Mouse (Mus musculus) retina, postnatal 1 day (tissue): ENCODE results near the gene Tmprss11a.

Experiments
- DNase-seq: peaks from one replicate; pipeline ENCODE4 v3.0.0-alpha.2; 2012

The Tmprss11a gene

DNA sequence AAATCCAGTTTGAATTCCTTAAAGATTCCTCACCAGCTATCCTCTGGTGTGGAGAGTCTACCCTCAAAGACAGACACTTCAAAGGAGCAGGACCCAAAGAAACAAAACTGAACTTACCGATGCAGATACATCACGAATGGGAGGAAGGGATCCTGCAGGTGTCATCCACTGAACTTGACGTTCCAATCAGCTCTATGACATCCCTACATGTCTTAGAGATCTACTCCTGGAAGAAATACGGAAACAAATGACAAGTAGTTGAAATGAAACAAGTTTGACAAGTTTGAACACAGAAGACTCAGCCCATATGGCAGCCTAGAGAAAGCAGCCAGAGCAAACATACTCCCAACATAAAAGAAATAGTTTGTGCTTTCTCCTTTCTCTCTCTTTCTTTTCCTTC lies at the start of gene Tmprss11a:
Gene Tmprss11a (minus strand): TSS at position 101 of the 400 bp plus-strand sequence.
- DNase-seq: no peak

DNA sequence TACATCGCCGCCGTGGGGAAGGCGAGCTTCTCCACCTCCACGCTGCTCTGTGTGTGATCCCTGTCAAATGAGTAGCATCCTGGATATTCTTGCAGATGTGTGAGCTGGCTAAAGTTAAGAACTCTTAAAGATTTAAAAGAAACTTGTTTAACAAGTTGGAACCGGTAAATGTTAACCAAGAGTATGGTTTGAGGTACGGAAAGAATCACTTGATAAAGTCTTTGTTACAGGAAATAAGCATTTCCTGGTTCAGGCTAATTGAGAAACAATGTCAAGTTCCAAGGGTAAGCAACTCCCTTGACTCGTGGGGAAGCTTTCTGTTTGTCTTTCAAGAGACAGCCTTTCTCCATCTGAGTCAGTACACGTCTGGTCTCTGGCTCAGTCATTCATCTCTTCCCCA lies 49.7 kb upstream of the Tmprss11a start, which contains the start of gene Tmprss11g:
Gene Tmprss11g (minus strand): TSS at position 101 of the 400 bp plus-strand sequence.
- DNase-seq: no peak

DNA sequence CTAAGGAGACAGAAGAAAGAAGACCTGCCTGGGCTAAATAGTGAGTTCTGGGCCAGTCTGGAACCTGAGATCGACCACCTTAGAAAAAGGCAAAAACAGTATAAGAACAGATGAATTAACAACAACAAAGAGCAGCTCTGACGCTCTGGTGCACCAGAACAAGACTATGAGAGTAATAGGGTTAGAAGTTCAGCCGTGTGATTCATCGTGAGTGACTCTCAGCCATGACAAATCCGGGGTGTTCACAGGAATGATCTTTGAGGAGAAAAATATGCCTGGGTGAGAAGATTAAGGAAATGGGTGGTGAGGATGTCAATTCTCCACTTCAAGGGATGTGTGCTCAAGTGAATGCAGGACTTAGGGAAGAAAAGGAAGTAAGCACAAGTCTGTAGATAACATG lies 42.7 kb upstream of the Tmprss11a start:
- DNase-seq: peak; percentile 2

DNA sequence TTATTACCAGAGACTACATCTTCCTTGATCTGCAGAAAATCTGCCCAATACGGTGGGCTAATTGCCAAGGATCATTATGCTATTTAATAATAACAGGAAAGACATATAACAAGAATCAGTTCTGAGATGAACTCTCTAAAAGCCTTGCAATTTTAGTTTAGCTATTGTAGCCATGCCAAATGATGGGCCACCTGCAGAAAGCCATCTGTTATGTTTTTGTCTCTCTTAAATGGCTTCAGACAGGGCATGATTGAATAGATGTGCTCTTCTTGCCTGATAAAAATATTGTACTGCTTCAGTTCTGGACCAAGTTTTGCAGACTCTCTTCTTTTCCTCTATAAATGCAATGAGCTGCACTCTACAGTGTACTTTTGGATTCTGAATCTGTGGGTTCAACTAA lies 24.7 kb upstream of the Tmprss11a start:
- DNase-seq: no peak

- DNase-seq: peak; percentile 1
These were observed 13.8 kb upstream of the Tmprss11a start for GRCm38 (mm10) chr5:86482562-86482961.

- DNase-seq: no peak
These were observed 13.2 kb upstream of the Tmprss11a start for GRCm38 (mm10) chr5:86482031-86482430.

GRCm38 (mm10) chr5:86473859-86474258 lies 5.1 kb upstream of the Tmprss11a start:
- DNase-seq: no peak

- no peak for DNase-seq
These were observed 29.5 kb downstream of the Tmprss11a start for GRCm38 (mm10) chr5:86439306-86439705.

GRCm38 (mm10) chr5:86438548-86438947 lies 30.2 kb downstream of the Tmprss11a start:
- DNase-seq: no peak

DNA sequence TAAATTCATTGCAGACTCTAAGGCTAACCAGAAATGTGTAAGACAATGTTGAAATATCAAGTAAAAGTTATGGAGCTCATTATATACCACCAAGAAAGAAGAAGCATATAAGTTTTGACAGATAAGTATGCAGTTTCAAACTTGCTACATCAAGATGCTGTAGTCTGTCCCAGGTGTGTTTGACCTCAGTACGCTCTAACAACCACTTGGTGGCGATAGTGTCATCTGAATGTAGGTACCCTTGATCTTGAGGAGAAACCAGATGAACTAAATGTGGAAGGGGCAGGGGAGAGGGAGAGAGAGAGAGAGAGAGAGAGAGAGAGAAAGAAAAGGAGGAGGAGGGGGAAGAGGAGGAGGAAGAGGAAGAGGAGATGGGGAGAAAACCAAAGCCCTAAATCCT lies 36.1 kb downstream of the Tmprss11a start:
- DNase-seq: peak; percentile 71

DNA sequence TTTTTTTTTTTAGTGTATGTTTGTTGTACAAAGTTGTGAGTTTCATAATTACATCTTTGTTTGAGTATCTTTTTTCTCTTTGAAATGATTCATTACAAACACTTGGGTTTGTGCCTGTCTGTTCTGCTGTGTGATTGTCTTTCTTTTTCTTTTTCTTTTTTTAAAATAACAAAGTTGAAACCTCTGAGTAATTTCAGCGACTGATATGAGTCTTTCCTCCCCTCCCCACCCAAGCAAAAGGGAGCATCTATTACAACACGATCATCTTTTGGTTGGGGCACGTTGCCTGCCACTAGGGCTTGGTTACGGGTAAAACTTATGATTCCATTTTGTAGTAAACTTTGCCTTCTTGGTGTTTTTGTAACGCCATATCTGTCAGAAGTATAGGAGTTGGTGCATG lies 37.7 kb downstream of the Tmprss11a start:
- no peak for DNase-seq

DNA sequence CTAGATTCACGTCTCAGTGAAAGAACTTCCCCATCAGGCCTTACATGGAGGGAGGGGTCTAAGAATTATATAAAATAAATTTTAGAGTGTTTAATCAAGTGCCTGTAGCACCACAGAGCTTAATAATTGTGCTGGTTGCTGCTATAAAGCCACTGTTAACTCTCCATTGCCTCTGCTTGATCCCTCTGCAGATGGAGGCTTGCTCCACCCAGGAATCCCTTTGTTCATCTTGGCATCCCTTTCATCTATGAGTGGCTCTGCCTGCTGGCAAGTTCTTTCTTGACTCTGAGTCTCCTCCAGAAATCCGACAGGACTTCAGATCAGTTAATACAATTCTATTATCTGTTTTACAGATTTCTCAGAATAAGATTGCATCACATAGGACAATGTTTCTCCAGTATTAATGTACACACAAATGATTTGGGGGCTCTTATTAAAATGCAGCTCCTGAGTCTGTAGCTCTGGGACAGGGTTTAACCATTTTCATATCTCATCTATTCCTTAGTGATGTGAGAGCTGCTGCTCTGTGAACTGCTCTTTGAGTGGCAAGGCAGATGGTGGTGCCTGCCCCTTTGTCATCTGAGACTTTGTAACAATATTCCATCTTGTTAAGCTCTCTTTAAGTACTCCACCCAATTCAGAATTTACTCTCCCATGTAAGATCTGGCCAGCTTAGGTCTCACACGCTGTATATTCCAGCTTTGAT lies 47.3 kb downstream of the Tmprss11a start:
- DNase-seq: peak; percentile 29

DNA sequence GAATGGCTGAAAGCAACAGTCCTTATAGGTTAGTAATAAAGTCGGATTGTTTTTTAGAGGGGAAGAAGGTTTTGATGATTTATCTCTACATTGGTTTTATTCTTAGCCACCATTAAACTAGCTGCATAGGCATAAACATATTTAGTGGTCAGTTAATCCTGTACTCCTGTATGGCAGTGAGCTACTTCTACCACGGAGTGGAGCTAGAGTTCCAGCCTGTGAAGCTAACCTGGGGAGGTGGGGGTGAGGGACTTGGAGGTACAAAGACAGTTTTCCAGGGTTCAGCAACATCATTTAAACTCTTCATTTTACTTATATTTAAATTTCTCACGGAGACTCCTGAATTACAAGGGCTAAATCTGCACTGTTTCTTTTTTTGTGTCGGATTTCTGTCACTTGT lies 49.3 kb downstream of the Tmprss11a start:
- DNase-seq: peak; percentile 70

GRCm38 (mm10) chr5:86414280-86414679 lies 54.5 kb downstream of the Tmprss11a start:
- DNase-seq: no peak

DNA sequence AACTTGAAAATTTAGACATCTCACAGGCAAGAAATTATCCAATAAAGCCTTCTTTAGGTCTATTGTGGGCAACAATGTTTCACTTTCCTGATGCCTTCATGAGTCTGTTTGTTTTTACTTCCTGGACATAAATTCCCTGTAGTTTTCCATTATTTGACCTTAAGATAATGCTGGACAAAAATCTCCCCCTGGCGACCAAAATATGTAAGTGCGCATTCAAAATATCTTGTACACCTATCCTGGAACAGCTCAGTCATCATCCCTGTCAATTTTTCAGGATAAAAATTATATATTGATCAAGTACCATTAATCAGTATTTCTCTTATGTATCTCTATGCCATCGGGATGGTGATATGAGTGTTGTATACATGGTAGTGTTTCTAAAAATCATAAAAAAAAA lies 58.0 kb downstream of the Tmprss11a start:
- peak; percentile 57 for DNase-seq

DNA sequence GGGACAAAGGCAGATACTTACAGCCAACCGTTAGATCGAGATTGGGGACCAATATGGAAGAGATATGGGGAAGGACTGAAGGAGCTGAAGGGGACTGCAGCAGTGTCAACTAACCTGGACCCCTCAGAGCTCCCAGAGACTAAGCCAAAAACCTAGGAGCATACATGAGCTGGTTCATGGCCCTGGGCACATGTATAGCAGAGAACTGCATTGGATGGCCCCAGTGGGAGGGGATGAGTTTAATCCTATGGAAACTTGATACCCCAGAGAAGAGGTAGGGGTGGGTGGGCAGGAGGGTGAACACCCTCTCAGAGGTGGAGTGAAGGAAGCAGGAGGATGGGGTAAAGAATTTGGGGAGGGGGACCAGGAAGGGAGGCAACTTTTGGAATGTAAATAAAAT lies 60.8 kb downstream of the Tmprss11a start:
- no peak for DNase-seq

DNA sequence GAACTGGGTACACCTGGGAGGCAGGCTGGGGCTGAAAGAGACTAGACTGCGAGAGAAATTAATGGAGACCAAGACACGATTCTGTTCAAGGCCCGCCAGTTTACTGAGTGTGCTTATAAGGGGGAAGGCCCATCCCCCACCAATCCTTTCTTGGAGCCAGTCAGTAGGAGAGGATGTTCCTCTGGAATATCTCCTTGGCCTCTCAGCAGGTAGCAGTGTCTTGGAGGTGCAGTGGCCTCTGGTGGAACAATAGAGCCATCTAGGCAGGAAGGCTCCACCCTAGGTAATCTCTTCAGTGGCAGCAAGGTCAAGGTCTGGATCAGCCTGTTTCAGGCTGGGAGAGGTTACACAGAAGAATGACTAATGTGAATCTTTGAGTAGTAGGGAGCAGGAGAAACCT lies 61.6 kb downstream of the Tmprss11a start:
- no peak for DNase-seq

- DNase-seq: no peak
These were observed 95.5 kb downstream of the Tmprss11a start, which contains the start of gene Tmprss11d for GRCm38 (mm10) chr5:86373320-86373719. Gene Tmprss11d, minus strand, starts transcription at chr5:86373420.
